Mouse (Mus musculus) embryonic facial prominence, embryonic 14.5 days (tissue): Measurements from ENCODE around the gene Hs6st3. TPM values are rescaled to one million over a fixed set of nuclear protein-coding genes. Genes with fewer than 3 reads are reported as not detected.
A peak's percentile ranks its signal among the peaks of the same experiment; 100 is the strongest.

Source experiments
- ATAC-seq: fragments of 200-750 bp; cut with Nextera tagmentation; 2 replicates; pipeline ENCODE4 v1.8.0; 2017; ENCODE audit warnings: low read depth, moderate number of reproducible peaks, moderate TSS enrichment
- DNase-seq: peaks from one replicate; pipeline ENCODE4 v3.0.0-alpha.2; 2015; ENCODE audit warnings: low spot score
- H3K27ac ChIP-seq: fragments of 300-500 bp; sonication (generic); replicated peaks from 2 replicates; pipeline ENCODE4 v1.5.1; 2014; ENCODE audit warnings: low read depth, mild to moderate bottlenecking, low read length, moderate library complexity
- H3K27me3 ChIP-seq: fragments of 300-500 bp; sonication (generic); replicated peaks from 2 replicates; pipeline ENCODE4 v1.6.1; 2014; ENCODE audit warnings: low read length; ENCODE audit not compliant: control insufficient read depth, insufficient read depth
- H3K36me3 ChIP-seq: fragments of 300-500 bp; sonication (generic); 2 replicates; pipeline ENCODE4 v1.6.1; 2014; ENCODE audit warnings: low read length, mixed read lengths; ENCODE audit not compliant: control insufficient read depth, insufficient read depth
- H3K4me1 ChIP-seq: fragments of 300-500 bp; sonication (generic); 2 replicates; pipeline ENCODE4 v1.6.1; 2014; ENCODE audit warnings: antibody characterized with exemption, low read length; ENCODE audit not compliant: control insufficient read depth, insufficient read depth
- H3K4me2 ChIP-seq: fragments of 300-500 bp; sonication (generic); 2 replicates; pipeline ENCODE4 v1.6.1; 2014; ENCODE audit warnings: low read depth, mild to moderate bottlenecking, low read length, moderate library complexity, mixed read lengths
- H3K4me3 ChIP-seq: fragments of 300-500 bp; sonication (generic); 2 replicates; pipeline ENCODE4 v1.5.1; 2014; ENCODE audit warnings: low read depth, mild to moderate bottlenecking, low read length
- H3K9ac ChIP-seq: fragments of 300-500 bp; sonication (generic); 2 replicates; pipeline ENCODE4 v1.6.1; 2014; ENCODE audit warnings: low read depth, mild to moderate bottlenecking, low read length, moderate library complexity, mixed read lengths
- H3K9me3 ChIP-seq: fragments of 300-500 bp; sonication (generic); 2 replicates; pipeline ENCODE4 v1.6.1; 2016; ENCODE audit warnings: low read length; ENCODE audit not compliant: control insufficient read depth
- WGBS: fragments of 180-500 bp; shearing (Covaris S2); extraction: QIAGEN DNeasy Blood & Tissue Kit; methylation state at CpG from one replicate; pipeline ENCODE4 v1.1.7; 2014; 5-methylcytosine and 5-hydroxymethylcytosine counted together
- polyA plus RNA-seq: library from polyadenylated mRNA; unstranded; fragments of >200 nt; fragmentation: Nextera tagmentation; extraction: Ambion mirVana; gene quantifications from 2 replicates; pipeline ENCODE4 v1.2.1, GENCODE M21; 2014

Hs6st3 gene
- polyA plus RNA-seq, 1 experiment from 2014 or later: 0.10 TPM

DNA sequence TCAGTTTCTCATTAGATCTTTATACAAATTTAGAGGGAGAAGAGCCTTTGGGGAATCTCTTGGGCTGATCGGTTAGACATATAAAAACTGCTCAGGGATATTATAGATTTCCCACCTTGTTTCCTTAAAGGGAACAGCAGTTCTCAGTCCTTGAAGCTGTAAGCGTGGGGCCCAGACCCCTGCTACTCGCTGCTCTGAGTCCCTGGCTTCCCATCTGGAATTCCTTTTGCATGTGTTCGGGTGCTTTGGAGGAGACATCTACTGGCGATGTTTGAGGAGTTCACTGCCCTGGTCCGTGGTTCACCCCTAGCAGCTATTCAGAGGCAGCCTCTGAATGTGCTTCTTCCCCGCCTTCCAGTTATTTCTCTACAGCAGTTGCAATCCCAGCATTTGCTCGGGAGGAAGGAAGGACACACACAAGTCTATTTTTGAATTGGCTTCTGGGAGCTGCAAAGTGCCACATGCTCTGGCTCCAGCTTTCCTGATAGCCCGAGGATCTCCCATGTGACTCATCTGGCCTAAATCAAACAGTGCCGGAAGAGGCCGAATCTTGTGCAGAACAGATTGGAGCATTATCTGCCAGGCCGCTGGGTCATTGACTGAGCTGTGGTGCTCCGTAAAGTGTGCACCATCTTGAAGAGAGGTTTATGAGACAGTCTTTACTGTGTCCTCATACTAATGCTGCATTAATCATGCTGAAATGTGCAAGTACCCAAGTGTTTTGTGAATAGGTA lies 77.6 kb downstream of the Hs6st3 start:
- DNase-seq: no peak
- H3K36me3 ChIP-seq: no peaks in the 10 kb centered on the region
- no peaks in the 10 kb centered on the region for H3K9me3 ChIP-seq
- no peak for ATAC-seq
- H3K27ac ChIP-seq: no peak overlapping the region
- no peak overlapping the region for H3K4me2 ChIP-seq
- H3K9ac ChIP-seq: no peak overlapping the region
- no peak overlapping the region for H3K4me3 ChIP-seq
- H3K4me1 ChIP-seq: no peaks in the 10 kb centered on the region
- no peaks in the 10 kb centered on the region for H3K27me3 ChIP-seq
- 56% methylated on average over 13 of the region's 13 CpGs for WGBS

DNA sequence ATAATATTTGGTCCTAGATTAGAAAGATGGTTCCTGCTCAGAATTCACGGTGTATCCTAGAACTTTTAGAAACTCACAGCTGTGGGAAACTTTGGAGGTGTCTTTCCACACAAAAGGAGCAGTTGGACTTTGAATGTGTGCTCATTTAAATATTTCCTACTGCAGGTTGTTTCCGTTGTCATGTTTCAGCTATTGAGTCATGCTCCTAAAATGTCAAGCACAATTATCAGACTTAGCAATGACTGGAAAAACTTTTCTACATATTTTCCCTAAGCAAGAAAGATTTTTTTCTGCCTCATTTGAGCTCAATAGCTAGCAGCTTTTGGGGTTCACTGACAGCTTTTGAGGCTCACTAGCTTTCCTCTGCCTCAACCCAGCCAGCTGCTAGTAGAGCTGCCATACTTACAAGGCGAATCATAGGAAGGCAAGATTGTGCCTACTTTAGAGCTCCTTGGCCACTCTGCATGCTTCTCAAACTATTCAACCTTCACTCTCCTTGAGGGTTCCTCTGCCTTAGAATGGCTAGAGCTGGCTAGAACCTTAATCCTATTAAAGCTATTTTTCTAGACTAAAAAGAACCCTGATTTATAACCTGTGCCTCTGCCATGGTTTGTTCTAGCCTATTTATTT lies 89.7 kb downstream of the Hs6st3 start:
- DNase-seq (peak; percentile 5), ATAC-seq (no peak)
- H3K36me3 ChIP-seq: no peaks in the 10 kb centered on the region
- H3K4me1 ChIP-seq: no peaks in the 10 kb centered on the region
- H3K9ac ChIP-seq: no peak overlapping the region
- H3K27me3 ChIP-seq: no peaks in the 10 kb centered on the region
- H3K4me3 ChIP-seq: no peak overlapping the region
- 73% methylated on average over 3 of the region's 3 CpGs for WGBS
- no peak overlapping the region for H3K4me2 ChIP-seq
- no peak overlapping the region for H3K27ac ChIP-seq
- H3K9me3 ChIP-seq: no peaks in the 10 kb centered on the region

GRCm38 (mm10) chr14:119233598-119233997 lies 95.5 kb downstream of the Hs6st3 start:
- H3K9me3 ChIP-seq: no peaks in the 10 kb centered on the region
- 85% methylated on average over 2 of the region's 2 CpGs for WGBS
- no peak for DNase-seq
- no peak overlapping the region for H3K27ac ChIP-seq
- H3K4me2 ChIP-seq: no peak overlapping the region
- H3K4me3 ChIP-seq: no peak overlapping the region
- no peak overlapping the region for H3K9ac ChIP-seq
- no peak for ATAC-seq
- H3K36me3 ChIP-seq: no peaks in the 10 kb centered on the region
- no peaks in the 10 kb centered on the region for H3K4me1 ChIP-seq
- no peaks in the 10 kb centered on the region for H3K27me3 ChIP-seq

DNA sequence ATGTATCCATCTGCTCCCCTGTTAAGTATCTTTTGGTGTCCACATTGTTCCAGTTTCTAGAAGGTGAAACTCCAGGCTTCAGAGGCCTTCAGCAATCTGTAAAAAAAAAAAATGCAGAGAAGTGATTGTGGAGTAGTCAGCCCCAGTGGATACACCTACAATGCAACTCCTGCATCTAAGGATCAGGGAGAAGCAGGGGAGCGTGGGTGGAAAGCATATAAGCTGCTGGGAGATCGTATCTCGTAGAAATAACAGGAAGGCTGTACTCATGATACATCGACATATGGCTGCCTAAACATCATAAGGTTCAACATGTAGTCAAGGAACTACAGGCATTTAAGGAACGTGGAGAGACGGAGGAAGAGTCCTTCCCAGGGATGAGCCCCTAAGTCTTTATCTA lies 109.0 kb downstream of the Hs6st3 start:
- ATAC-seq: no peak
- DNase-seq: no peak
- H3K36me3 ChIP-seq: no peaks in the 10 kb centered on the region
- no peak overlapping the region for H3K9ac ChIP-seq
- H3K27me3 ChIP-seq: no peaks in the 10 kb centered on the region
- no peak overlapping the region for H3K4me3 ChIP-seq
- no peak overlapping the region for H3K4me2 ChIP-seq
- WGBS: 93% methylated on average over 6 of the region's 6 CpGs
- H3K27ac ChIP-seq: no peak overlapping the region
- no peaks in the 10 kb centered on the region for H3K9me3 ChIP-seq
- H3K4me1 ChIP-seq: no peaks in the 10 kb centered on the region

DNA sequence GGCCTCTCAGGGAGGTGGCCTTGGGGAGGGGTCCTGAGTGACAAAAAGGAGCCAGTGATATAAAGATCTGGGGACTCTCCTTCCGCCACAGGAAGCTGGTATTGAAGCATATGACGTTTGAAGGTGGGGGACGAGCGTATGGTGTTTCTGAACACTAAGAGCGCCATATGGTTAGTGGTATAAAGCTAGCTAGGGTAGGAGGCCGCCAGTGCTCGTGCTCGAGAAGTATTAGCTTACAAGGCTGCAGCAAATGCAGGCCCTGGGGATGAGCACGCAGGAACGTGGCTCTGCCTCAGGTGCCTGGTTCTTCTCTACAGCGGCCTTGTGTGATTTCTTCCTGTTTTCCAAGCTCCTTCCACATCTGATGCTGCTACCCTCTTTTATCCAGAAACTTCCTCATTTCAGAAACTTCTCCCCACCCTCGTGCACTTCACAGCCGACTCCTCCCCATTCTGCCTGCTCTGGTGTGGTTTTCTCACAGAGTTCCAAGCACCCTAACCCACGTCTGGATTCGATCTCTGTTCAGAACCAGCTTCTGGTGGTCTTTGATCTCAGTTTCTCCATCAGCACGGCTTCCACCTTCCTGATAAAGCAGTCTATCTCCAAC lies 110.0 kb downstream of the Hs6st3 start:
- H3K36me3 ChIP-seq: no peaks in the 10 kb centered on the region
- H3K9ac ChIP-seq: no peak overlapping the region
- no peaks in the 10 kb centered on the region for H3K4me1 ChIP-seq
- no peaks in the 10 kb centered on the region for H3K27me3 ChIP-seq
- ATAC-seq: no peak
- 70% methylated on average over 14 of the region's 16 CpGs for WGBS
- H3K4me2 ChIP-seq: no peak overlapping the region
- no peaks in the 10 kb centered on the region for H3K9me3 ChIP-seq
- no peak overlapping the region for H3K4me3 ChIP-seq
- H3K27ac ChIP-seq: no peak overlapping the region
- DNase-seq: peak; percentile 8

- Histone ChIP-seq H3K4me1 (no peaks in the 10 kb centered on the region), H3K9me3 (no peaks in the 10 kb centered on the region), H3K9ac (no peak overlapping the region), H3K27me3 (no peaks in the 10 kb centered on the region), H3K36me3 (no peaks in the 10 kb centered on the region), H3K4me2 (no peak overlapping the region), H3K27ac (no peak overlapping the region), H3K4me3 (no peak overlapping the region)
- WGBS: 70% methylated on average over 10 of the region's 10 CpGs
- ATAC-seq (no peak), DNase-seq (peak; percentile 23)
Observed at GRCm38 (mm10) chr14:119250353-119250752, 112.2 kb downstream of the Hs6st3 start.

DNA sequence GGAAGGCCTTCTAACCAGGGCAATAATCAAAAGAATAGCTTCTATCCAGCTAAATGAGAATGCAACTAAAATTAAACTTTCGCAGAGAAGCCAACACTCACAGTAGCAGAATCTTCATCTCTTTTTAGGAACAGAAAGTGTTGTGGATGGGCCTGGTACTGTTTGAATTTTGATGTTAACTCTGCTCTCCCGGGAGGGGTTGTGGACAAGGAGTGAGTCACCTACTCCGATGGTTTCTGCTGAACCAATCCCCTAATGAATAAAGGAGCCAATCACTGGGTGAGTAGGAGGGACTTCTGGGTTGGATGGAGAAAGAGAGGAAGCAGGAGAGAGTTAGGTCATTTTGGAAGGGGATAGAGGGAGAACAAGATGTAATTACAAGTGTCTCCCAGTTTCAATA lies 117.3 kb downstream of the Hs6st3 start:
- Histone ChIP-seq H3K9me3 (no peaks in the 10 kb centered on the region), H3K4me3 (no peak overlapping the region), H3K4me1 (no peaks in the 10 kb centered on the region), H3K4me2 (no peak overlapping the region), H3K36me3 (no peaks in the 10 kb centered on the region), H3K27me3 (no peaks in the 10 kb centered on the region), H3K9ac (no peak overlapping the region), H3K27ac (no peak overlapping the region)
- ATAC-seq (no peak), DNase-seq (no peak)
- 78% methylated on average over 3 of the region's 3 CpGs for WGBS

DNA sequence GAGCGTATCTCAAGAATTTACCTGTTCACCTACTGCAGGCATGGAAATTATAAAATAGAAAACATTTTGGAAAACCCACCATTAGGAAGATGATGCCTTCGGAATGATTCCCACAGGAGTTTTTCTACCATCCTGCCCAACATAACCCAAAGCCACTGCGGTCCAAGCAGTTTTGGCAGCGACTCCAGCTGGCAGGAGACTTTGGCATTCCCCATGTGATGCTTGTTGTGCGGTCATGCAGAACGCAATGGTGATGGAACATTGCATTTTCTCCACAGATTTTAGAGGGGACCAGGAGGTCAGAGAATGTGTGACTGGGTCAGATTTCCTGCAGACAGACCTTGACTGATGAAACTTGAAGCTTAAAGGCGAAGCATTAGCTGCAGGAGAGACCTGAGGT lies 118.9 kb downstream of the Hs6st3 start:
- Histone ChIP-seq H3K4me1 (0 out of 2 replicates have a peak, but pooled peaks cover 2% of the 10 kb centered on the region), H3K27ac (no peak overlapping the region), H3K36me3 (no peaks in the 10 kb centered on the region), H3K27me3 (no peaks in the 10 kb centered on the region), H3K9me3 (no peaks in the 10 kb centered on the region), H3K4me2 (no peak overlapping the region), H3K9ac (no peak overlapping the region), H3K4me3 (no peak overlapping the region)
- DNase-seq: peak; percentile 35
- ATAC-seq: no peak
- WGBS: 67% methylated on average over 7 of the region's 7 CpGs
